35 mouse cellular contexts compared by ENCODE assay signal in genomic region chrX:53699225-53699624, GRCm38 (mm10). TPM values are rescaled to one million over a fixed set of nuclear protein-coding genes. Genes with fewer than 3 reads are reported as not detected.
"Had no signal": no experiment of that assay in that cellular context is flagged by ENCODE, and none has a peak within 500 bp of the region (broad histone marks: within the 10 kb centered on the region; RNA-seq: fewer than 3 reads in every experiment).

No protein-coding gene starts in this region.

- ATAC-seq: forebrain, embryonic 13.5 days; forebrain, embryonic 14.5 days; forebrain, embryonic 15.5 days; forebrain, embryonic 16.5 days; forebrain, postnatal 0 days had no signal

- DNase-seq: cerebellum, adult 2 months; cerebellum, adult 8-10 months; cerebellum, adult 9-10 months; cerebellum, adult 9-11 months; cerebellum, postnatal 10 days; cerebellum, postnatal 14 days; cerebellum, postnatal 25 days; cerebellum, postnatal 36 days; embryo, embryonic 11 days; forebrain, postnatal 0 days; gastrocnemius, adult 2 months; gastrocnemius, postnatal 10 days; gastrocnemius, postnatal 14 days; gastrocnemius, postnatal 25 days; gastrocnemius, postnatal 36 days; heart, adult 11 months; heart, adult 18-20 months; heart, adult 2 months had no signal

- H3K27ac ChIP-seq: embryonic facial prominence, embryonic 10.5 days; embryonic facial prominence, embryonic 12.5 days; embryonic facial prominence, embryonic 13.5 days; embryonic facial prominence, embryonic 15.5 days; forebrain, embryonic 10.5 days; forebrain, embryonic 12.5 days; forebrain, embryonic 13.5 days; forebrain, embryonic 15.5 days; gastrocnemius, adult 2 months; heart, adult 2 months had no signal

- H3K4me3 ChIP-seq: embryonic facial prominence, embryonic 10.5 days; embryonic facial prominence, embryonic 12.5 days; embryonic facial prominence, embryonic 13.5 days; embryonic facial prominence, embryonic 15.5 days; erythroblast, embryonic 14.5 days; forebrain, embryonic 10.5 days; forebrain, embryonic 12.5 days; forebrain, embryonic 13.5 days; forebrain, embryonic 15.5 days; gastrocnemius, adult 2 months; heart, adult 2 months had no signal

RNA-seq across cellular contexts. Expression of gene 4930502E18Rik, which starts 25.4 kb away (rescaled TPM):
- total RNA-seq: common myeloid progenitor, adult 5-6 weeks; gastrocnemius, adult 18-20 months; gastrocnemius, adult 2 months; gastrocnemius, adult 8-10 months; gastrocnemius, postnatal 10 days; gastrocnemius, postnatal 14 days; gastrocnemius, postnatal 25 days; gastrocnemius, postnatal 36 days; gastrocnemius, postnatal 4 days; granulocyte monocyte progenitor cell, adult 5-6 weeks; heart, adult 18-20 months; heart, adult 2 months; heart, adult 8-10 months had no signal

RNA-seq across cellular contexts. Expression of gene Rtl8a, which starts 55.7 kb away (rescaled TPM):
- total RNA-seq: common myeloid progenitor, adult 5-6 weeks had no signal

RNA-seq across cellular contexts. Expression of gene 1700013H16Rik, which starts 58.4 kb away (rescaled TPM):
- total RNA-seq: common myeloid progenitor, adult 5-6 weeks; forebrain, postnatal 0 days; gastrocnemius, adult 18-20 months; gastrocnemius, adult 2 months; gastrocnemius, adult 8-10 months; gastrocnemius, postnatal 10 days; gastrocnemius, postnatal 14 days; gastrocnemius, postnatal 25 days; gastrocnemius, postnatal 36 days; gastrocnemius, postnatal 4 days; granulocyte monocyte progenitor cell, adult 5-6 weeks; heart, adult 18-20 months; heart, adult 2 months; heart, adult 8-10 months had no signal
